Mouse (Mus musculus) megakaryocyte, embryonic 14.5 days (primary cell): ENCODE results near the gene Adcyap1r1.

ENCODE experiments used
- FLI1 ChIP-seq: IDR thresholded peaks from 2 replicates; pipeline ENCODE4 v1.6.1; 2012; ENCODE audit warnings: low read length, inconsistent platforms, mixed read lengths
- GATA1 ChIP-seq: IDR thresholded peaks from 3 replicates; pipeline ENCODE4 v1.6.1; 2012; ENCODE audit warnings: mixed read lengths, low read length, inconsistent platforms, borderline replicate concordance

DNA sequence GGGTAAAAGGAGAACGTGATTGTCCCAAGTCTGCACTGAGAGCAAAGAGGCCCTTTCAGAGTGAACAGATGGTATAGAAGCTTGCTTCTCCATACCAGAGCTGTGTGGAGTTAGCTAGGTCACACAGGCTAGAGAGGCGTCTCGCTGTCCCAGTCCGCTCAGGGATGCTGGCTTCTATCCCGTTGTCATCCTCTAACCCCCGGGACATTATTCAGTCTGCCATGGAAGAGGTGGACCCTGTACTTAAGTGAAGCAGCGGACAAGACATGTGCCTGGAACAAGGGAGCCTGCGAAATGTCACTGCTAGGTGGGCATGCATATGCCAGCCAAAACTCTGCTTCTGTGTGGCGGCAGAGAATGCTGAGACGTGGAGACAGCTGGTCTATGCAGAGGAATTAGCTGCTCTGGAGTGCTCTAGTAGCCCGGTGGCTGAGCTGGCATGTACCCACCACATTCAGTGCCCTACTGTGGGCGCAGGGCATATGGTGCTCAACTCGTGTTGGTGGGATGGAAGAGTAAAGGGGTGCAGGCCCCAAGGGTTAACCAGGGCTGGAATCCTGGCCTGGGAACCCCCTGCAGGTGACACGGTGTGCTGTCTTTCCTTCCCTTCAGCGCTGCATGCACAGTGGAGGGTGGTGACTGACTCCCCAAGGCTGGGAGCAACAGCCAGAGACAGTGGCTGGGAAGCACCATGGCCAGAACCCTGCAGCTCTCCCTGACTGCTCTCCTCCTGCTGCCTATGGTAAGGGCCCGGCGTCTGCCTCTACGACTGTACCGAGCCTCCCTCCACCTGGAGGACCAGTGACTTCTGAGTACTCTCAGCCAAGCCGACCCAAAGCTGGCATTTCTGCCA is 8.0 kb downstream of the Adcyap1r1 start:
- TF ChIP-seq GATA1 (no peak), FLI1 (no peak)
